Mouse (Mus musculus): ENCODE results near the gene 2900026A02Rik. TPM values are rescaled to one million over a fixed set of nuclear protein-coding genes. Genes with fewer than 3 reads are reported as not detected.

Gene 2900026A02Rik
- polyA plus RNA-seq (2017; shearing (Covaris generic)) = 1 to 10 TPM; 3.0 to 4.4 TPM

GRCm38 (mm10) chr5:113221147-113221865 is at the start of gene 2900026A02Rik:
Gene 2900026A02Rik, minus strand, starts transcription at chr5:113221236.

GRCm38 (mm10) chr5:113226632-113227102 is 5.6 kb upstream of the 2900026A02Rik start, which contains the start of gene Tmem211:
Gene Tmem211, plus strand, starts transcription at chr5:113226909.

GRCm38 (mm10) chr5:113081439-113081838 is 139.6 kb downstream of the 2900026A02Rik start, which contains the start of gene Crybb3:
Gene Crybb3, minus strand, starts transcription at chr5:113081584.

GRCm38 (mm10) chr5:113070017-113070416 is 151.0 kb downstream of the 2900026A02Rik start, which contains the start of gene Crybb2:
Gene Crybb2, minus strand, starts transcription at chr5:113070117.

Other genes starting within 250 kb of the 2900026A02Rik start
- gene Grk3, start 205.4 kb downstream of the 2900026A02Rik start, polyA plus RNA-seq (2017; shearing (Covaris generic)) = 1 to 10 TPM in 1 of 2 experiments, under 1 TPM in 1; 0.43 to 4.0 TPM
- under 1 TPM in 1 of 2 experiments, not detected in 1; 0.67 TPM for gene Crybb2, start 151.1 kb downstream of the 2900026A02Rik start, polyA plus RNA-seq (2017; shearing (Covaris generic))
- gene Crybb3, start 139.7 kb downstream of the 2900026A02Rik start, polyA plus RNA-seq (2017; shearing (Covaris generic)) = 1 to 10 TPM in 1 of 2 experiments, not detected in 1; 3.1 TPM
- under 1 TPM; 0.14 to 0.21 TPM for gene Tmem211, start 5.7 kb upstream of the 2900026A02Rik start, polyA plus RNA-seq (2017; shearing (Covaris generic))
- 1 to 10 TPM in 1 of 2 experiments, under 1 TPM in 1; 0.29 to 1.9 TPM for gene Sgsm1, start 89.5 kb upstream of the 2900026A02Rik start, polyA plus RNA-seq (2017; shearing (Covaris generic))
- under 1 TPM; 0.31 to 0.76 TPM for gene Aym1, start 136.1 kb upstream of the 2900026A02Rik start, polyA plus RNA-seq (2017; shearing (Covaris generic))